Mouse (Mus musculus): ENCODE measurements around the gene Usp33. TPM values are rescaled to one million over a fixed set of nuclear protein-coding genes. Genes with fewer than 3 reads are reported as not detected.
"Not testable (repeated sequence)": the region's sequence is repeated elsewhere in the genome, so short reads cannot be mapped to it uniquely, and the experiment has no call there.

Usp33 gene
- total RNA-seq (2015; ENCODE audit: low replicate concordance) (56.6 and 66.7 TPM in 2 replicates), total RNA-seq (2017; ENCODE audit: low replicate concordance) (82.3 and 102 TPM in 2 replicates)

- peak; percentile 92 for ATAC-seq (replicated peaks; ENCODE audit: low FRiP score, poor library complexity, severe bottlenecking)
Measured at GRCm38 (mm10) chr3:152345732-152346632, at the start of gene Usp33. Gene Usp33, plus strand, starts transcription at chr3:152346478.

DNA sequence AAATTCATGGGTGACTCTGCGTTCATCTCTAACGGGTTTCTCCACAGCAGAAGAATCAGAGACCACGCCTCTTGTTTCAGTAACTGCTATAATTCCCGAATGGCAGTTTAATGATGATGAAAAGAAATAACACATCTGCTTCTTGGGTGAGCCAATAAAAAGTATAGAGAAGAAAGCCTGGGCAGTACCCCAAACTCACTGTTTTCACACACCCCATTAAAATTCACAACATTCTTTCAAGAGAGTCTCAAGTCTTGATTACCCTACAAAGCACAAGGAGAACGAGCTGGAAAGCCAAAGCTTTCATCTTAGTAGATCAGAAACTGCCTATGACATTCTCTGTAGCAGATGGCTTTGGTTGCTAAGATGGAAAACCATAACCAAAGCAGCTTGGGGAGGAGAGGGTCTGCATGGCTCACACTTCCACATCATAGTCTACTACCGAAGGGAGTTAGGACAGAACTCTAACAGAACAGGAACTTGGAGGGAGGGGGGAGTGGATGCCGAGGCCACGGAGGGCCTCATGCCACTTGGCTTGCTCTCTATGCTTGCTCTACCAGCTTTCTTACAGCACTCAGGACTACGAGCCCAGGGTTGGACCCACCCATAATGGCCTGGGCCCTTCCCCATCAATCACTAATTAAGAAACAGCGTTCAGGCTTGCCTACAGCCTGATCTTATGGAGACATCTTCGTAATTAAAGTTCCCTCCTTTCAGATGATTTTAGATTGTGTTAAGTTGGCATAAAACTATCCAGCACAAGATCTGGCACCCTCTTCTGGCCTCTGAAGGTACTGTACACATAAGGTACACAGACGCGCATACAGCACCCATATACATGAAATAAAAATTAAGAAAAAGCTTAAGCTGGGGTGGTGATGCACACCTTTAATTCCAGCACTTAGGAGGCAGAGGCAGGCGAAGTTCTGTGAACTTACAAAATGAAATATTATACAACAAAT is 45.6 kb upstream of the Usp33 start:
- no peak for ATAC-seq (replicated peaks; ENCODE audit: low FRiP score, poor library complexity, severe bottlenecking)

- no peak for ATAC-seq (replicated peaks; ENCODE audit: low FRiP score, poor library complexity, severe bottlenecking)
Measured at GRCm38 (mm10) chr3:152302991-152303390, 43.3 kb upstream of the Usp33 start.

- ATAC-seq (replicated peaks; ENCODE audit: low FRiP score, poor library complexity, severe bottlenecking), result no peak
Measured at GRCm38 (mm10) chr3:152304093-152304815, 42.0 kb upstream of the Usp33 start.

DNA sequence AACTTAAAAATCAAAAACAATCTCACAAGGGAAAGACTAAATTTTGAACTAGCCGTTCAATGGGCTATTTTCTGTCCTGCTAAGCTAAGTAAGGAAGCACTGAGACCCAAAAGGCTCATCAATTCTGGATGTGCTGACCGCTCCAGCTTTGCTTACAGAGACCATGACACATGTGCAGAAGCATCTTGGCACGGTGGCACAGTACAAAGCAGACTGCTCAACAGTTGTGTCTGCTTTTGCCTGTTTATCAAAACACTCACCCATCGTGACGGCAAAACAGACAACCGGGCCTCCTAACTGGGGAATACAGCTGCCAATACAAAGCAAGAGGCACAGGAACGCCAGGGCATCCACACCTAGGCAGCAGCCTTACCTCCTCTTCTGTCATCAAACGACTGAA is 41.2 kb upstream of the Usp33 start:
- ATAC-seq (replicated peaks; ENCODE audit: low FRiP score, poor library complexity, severe bottlenecking), result no peak

- no peak for ATAC-seq (replicated peaks; ENCODE audit: low FRiP score, poor library complexity, severe bottlenecking)
Measured at GRCm38 (mm10) chr3:152305971-152306370, 40.3 kb upstream of the Usp33 start.

GRCm38 (mm10) chr3:152308485-152309249 is 37.6 kb upstream of the Usp33 start:
- ATAC-seq (replicated peaks; ENCODE audit: low FRiP score, poor library complexity, severe bottlenecking), result 0 out of 2 replicates have a peak, but pooled peaks have one; percentile 19

DNA sequence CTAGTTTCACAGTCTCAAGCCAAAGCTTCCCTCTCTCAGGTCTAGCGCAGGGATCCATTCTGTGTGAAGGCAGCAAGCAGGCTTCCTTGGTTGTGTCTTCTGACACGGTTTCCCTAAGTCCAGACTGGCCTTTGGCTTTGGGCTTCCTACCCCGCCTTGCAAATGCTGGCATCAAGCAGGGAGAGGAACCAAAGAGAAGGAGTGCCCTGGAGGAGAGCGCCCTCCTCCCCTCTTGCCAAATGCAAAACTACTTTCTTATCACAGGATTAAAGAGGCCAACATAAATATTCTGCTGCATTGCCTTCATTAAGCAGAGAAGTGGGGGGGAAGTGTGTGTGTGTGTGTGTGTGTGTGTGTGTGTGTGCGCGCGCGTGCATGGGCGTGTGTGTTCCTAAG is 37.0 kb upstream of the Usp33 start:
- no peak for ATAC-seq (replicated peaks; ENCODE audit: low FRiP score, poor library complexity, severe bottlenecking)

DNA sequence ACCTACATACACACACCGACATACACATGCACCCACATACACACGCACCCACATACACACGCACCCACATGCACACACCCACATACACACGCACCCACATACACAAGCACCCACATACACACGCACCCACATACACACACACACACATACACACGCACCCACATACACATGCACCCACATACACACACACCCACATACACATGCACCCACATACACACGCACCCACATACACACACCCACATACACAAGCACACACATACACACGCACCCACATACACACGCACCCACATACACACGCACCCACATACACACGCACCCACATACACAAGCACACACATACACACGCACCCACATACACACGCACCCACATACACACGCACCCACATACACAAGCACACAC is 31.6 kb upstream of the Usp33 start:
- peak; percentile 49; the same call in 1 of the 2 replicates for ATAC-seq (replicated peaks; ENCODE audit: low FRiP score, poor library complexity, severe bottlenecking)

DNA sequence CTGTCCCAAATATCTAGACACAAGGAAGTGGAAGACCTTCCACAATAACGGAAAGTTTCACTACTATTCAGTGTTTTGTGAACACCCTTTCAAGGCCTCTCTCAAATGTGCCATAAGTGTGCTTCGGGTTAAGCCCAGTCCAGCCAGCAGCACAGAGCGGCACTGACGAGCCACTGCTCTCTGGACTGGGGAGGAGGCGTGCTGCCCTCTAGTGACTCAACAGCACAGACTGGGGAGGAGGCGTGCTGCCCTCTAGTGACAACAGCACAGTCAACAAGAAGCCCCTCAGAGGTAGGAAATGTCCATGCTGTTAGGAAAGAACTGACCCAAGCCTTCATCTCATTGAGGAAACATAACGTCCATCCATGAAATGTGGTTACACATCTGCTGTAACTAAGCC is 30.7 kb upstream of the Usp33 start:
- ATAC-seq (replicated peaks; ENCODE audit: low FRiP score, poor library complexity, severe bottlenecking), result peak; percentile 90

DNA sequence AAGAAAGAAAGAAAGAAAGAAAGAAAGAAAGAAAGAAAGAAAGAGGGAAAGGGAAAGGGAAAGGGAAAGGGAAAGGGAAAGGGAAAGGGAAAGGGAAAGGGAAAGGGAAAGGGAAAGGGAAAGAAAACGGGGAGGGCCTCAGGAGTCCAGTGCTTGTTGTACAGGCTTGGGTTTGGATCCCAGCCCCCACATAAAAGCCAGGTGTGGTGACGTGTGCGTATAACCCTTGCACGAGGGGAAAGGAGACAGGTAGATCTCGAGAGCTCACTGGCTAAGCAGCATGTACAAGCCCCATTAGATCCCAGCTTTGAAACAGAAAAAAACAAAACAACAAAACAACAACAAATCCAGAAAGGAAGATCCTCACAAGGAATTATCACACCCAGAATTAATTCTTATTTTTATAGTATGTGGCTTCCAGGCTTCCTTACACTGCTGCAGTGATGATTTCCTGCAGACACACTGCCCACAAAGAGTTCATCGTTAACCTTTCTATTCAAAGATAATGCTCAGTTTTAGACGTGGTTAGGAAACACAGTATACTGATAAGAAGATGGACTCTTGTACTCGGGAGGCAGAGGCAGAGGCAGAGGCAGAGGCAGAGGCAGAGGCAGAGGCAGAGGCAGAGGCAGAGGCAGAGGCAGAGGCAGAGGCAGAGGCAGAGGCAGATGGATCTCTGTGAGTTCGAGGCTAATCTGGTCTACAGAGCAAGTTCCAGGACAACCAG is 29.7 kb upstream of the Usp33 start:
- not testable (repeated sequence) for ATAC-seq (replicated peaks; ENCODE audit: low FRiP score, poor library complexity, severe bottlenecking)

DNA sequence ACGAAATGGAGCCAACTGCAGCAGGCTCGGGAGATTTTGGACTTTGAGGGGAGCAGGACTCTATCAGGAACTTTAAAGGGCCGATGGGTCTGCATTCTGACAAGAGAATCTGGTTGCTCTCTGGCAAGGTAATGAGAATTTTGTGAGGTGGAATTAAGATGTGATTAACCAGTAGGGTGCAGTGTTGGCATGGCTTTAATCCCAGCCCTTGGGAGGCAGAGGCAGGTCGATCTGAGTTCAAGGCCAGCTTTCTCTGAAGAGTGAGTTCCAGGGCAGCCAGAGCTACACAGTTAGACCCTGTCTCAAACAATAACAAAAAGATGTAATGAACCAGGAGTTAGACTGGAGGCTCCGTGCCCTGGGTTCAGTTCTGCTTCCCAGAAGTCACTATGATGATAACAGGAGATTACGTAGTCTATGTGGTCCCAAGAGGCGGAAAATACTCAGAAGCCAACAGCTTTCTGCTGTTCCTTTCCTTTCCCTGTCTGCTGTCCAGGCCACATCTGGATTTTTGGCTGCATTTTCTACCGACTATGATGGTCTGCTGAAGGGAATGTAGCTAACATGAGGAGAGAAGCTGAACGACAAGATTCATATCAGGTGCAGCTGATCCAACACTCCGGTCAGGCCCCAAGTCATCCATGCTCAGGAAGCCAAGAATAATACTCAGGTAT is 25.2 kb upstream of the Usp33 start:
- ATAC-seq (replicated peaks; ENCODE audit: low FRiP score, poor library complexity, severe bottlenecking), result no peak

DNA sequence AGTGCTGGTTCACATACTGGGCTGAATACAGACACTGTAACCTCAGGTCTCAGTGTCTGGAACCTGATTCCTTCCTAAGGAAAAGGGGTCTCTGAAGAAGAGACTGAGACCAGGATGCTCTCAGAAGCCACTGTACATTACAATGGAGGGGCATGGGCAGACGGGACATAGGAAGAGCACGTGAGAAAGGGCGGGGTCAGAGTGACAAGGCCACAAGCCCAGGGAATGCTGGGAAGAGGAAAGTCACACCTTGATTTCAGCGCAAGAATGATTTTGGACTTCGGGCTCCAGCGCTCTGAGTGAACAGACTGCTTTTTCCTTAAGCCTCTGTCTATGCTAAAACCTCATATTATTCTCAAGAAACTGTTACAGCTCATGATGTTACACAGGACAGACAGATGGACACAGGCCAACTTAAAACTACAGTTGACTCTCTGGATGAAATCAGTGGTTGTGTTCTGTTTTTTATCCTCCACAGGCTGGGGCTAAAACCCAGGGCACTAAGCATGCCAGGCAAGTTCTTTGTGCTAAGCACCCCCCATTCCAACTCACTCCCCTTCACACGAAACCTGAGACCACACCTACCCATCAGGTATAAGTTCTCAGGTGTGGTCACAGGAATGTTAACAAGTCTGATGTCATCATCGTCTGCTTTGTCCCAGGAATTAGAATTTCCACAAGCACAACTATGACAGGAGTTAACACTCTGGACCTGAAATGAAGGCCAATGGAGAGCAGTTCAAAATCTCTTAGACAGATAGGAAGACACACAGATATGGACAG is 24.3 kb upstream of the Usp33 start:
- ATAC-seq (replicated peaks; ENCODE audit: low FRiP score, poor library complexity, severe bottlenecking), result no peak

- ATAC-seq (replicated peaks; ENCODE audit: low FRiP score, poor library complexity, severe bottlenecking), result no peak
Measured at GRCm38 (mm10) chr3:152332104-152332503, 14.2 kb upstream of the Usp33 start.

DNA sequence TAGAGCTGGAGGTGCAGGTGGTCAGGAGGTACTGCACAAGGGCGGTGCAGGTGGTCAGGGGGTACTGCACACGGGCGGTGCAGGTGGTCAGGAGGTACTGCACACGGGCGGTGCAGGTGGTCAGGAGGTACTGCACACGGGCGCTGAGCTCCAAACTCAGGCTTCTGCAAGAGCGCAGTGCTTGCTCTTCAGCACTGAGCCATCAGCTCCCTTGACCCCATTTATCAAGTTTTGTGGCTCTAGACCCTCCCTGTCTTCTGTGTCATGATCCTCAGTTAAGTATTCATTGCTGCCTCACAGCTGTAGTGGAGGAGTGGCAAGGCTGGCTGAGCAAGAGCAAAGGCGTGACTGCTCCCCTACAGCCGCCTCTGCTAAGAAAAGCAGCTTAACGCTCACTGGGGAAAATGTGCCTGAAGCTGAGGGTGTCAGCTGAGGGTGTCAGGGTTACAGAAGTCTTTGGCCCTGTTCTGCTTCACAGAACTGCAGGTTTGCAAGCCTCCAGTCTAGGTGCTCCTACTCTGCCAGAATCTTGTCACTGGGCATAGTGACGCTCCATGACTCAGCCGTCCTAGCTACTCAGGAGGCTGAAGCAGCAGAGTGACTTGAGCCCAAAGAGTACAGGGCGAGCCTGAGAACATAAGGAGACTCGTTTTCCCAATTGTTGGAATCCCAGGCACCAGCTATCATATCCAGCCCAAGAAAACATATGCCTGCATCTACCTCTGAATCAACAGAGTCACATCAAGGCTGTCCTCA is 13.6 kb upstream of the Usp33 start:
- ATAC-seq (replicated peaks; ENCODE audit: low FRiP score, poor library complexity, severe bottlenecking), result no peak

- ATAC-seq (replicated peaks; ENCODE audit: low FRiP score, poor library complexity, severe bottlenecking), result no peak
Measured at GRCm38 (mm10) chr3:152333641-152334040, 12.6 kb upstream of the Usp33 start.
